Mouse (Mus musculus) bone marrow, adult 2 months (tissue): ENCODE measurements around the gene Cdk14. TPM values are rescaled to one million over a fixed set of nuclear protein-coding genes. Genes with fewer than 3 reads are reported as not detected.
"Not testable (repeated sequence)": the region's sequence is repeated elsewhere in the genome, so short reads cannot be mapped to it uniquely, and the experiment has no call there.

Experiments
- H3K27ac ChIP-seq: fragments of 200-500 bp; 2 replicates; pipeline ENCODE4 v1.5.1; 2012; ENCODE audit warnings: low read depth, mild to moderate bottlenecking, control low read depth, inconsistent platforms, low read length; ENCODE audit not compliant: control insufficient read depth, poor library complexity, insufficient read depth
- H3K4me1 ChIP-seq: fragments of 200-500 bp; 2 replicates; pipeline ENCODE4 v1.6.1; 2011; ENCODE audit warnings: low read length; ENCODE audit not compliant: control insufficient read depth, insufficient read depth
- H3K4me3 ChIP-seq: fragments of 200-500 bp; replicated peaks from 2 replicates; pipeline ENCODE3; 2011; ENCODE audit warnings: mild to moderate bottlenecking, low read depth, low read length, control low read depth; ENCODE audit not compliant: control insufficient read depth
- CTCF ChIP-seq: fragments of 200-500 bp; IDR thresholded peaks from 2 replicates; pipeline ENCODE4 v1.5.1; 2011; ENCODE audit warnings: low read length, control low read depth; ENCODE audit not compliant: control insufficient read depth, insufficient read depth
- POLR2A ChIP-seq: fragments of 200-500 bp; IDR thresholded peaks from 2 replicates; pipeline ENCODE4 v1.6.1; 2011; ENCODE audit warnings: low read depth, mild to moderate bottlenecking, control low read depth, low read length, borderline replicate concordance; ENCODE audit not compliant: control insufficient read depth
- WGBS: fragments of 180-500 bp; shearing (Covaris S2); methylation state at CpG from one replicate; pipeline ENCODE4 v1.1.7; 2018; 5-methylcytosine and 5-hydroxymethylcytosine counted together
- polyA plus RNA-seq: library from polyadenylated mRNA; stranded (reverse); fragments of >200 nt; gene quantifications from 2 replicates; pipeline ENCODE4 v1.2.4, GENCODE M21; 2011; ENCODE audit warnings: low replicate concordance; ENCODE audit not compliant: missing spikeins, insufficient read depth, insufficient read length

Gene Cdk14
- polyA plus RNA-seq, 1 experiment: 1.0 TPM

- H3K27ac ChIP-seq: no peak overlapping the region
- TF ChIP-seq POLR2A (no peak), CTCF (peak; percentile 66)
- 15% methylated on average over 6 of the region's 6 CpGs for WGBS
Measured at GRCm38 (mm10) chr5:4918376-4918775, 501.7 kb downstream of the Cdk14 start.

DNA sequence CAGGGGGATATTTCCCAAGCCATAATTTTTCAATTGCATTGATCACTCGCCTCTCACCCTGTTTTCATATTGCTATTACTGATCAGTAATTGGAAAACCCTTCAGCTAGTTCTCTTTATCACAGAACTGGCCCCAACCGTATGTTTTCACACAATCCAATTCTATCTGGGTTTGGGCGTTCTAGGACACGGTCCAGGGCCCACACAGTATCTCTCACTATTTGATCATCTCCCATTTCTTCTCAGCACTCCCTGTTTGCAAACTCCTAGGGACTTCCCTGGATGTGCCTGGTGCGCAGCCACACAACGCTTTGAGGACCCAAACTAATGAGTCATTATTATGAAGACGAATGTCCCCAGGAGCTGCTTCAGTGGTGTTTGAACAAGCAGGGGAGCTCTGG lies 502.4 kb downstream of the Cdk14 start:
- WGBS: 77% methylated on average over 7 of the region's 7 CpGs

More at GRCm38 (mm10) chr5:4918376-4918775, 501.7 kb downstream of the Cdk14 start:
- no peaks in the 10 kb centered on the region for H3K4me1 ChIP-seq
- H3K4me3 ChIP-seq: no peak overlapping the region

GRCm38 (mm10) chr5:4917274-4917673 lies 502.8 kb downstream of the Cdk14 start:
- 71% methylated on average over 4 of the region's 4 CpGs for WGBS
- Histone ChIP-seq H3K4me1 (no peaks in the 10 kb centered on the region), H3K27ac (no peak overlapping the region), H3K4me3 (no peak overlapping the region)
- TF ChIP-seq CTCF (no peak), POLR2A (no peak)

More for the DNA sequence above, 502.4 kb downstream of the Cdk14 start:
- Histone ChIP-seq H3K4me3 (no peak overlapping the region), H3K27ac (no peak overlapping the region), H3K4me1 (no peaks in the 10 kb centered on the region)
- TF ChIP-seq POLR2A (no peak), CTCF (no peak)

DNA sequence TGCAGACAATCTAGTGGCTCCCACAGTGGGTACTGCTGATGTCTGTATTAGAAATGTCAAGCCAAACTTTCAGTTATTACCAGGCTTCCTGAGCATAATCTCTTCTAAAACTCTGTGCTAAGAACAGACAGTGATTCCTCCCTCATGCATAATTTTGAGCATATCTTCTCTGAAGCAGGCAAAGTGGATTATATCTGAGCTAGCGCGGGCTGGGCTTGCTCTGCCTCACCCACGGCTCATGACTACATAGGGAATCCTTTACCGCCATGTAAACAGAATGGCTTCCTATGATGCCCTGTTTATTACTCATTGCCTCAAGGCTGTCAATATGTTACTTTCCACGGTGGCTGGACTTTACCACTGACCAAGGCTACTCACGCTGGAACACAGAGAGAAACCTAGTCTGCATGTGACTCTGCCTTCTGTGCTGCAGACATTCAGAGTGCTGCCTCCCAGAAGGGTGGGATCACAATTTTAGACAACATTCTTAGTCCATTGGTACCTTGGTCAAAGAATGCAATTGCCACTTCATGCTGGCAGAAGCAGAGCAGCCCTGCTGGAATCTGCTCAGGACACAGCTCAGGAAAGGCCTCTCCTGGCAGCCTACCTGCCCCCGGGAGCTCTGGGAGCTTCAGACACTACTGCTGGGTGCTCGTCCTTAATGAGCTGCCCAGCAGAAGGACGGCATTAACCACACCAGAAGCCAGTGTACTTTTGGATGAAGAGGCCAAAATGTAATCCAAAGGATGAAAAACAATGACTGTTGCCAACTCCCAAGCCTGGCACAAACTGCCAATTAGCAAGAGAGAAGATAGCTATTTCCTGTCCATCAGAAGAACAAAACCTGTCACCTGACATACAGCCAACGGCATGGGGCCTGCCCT lies 503.5 kb downstream of the Cdk14 start:
- TF ChIP-seq POLR2A (no peak), CTCF (no peak)
- Histone ChIP-seq H3K4me3 (no peak overlapping the region), H3K27ac (no peak overlapping the region), H3K4me1 (no peaks in the 10 kb centered on the region)
- whole genome bisulfite sequencing: 78% methylated on average over 10 of the region's 10 CpGs

GRCm38 (mm10) chr5:4904911-4905310 lies 515.2 kb downstream of the Cdk14 start:
- H3K4me1 ChIP-seq, H3K27ac ChIP-seq, H3K4me3 ChIP-seq: not testable (repeated sequence)
- WGBS: 78% methylated on average over 3 of the region's 3 CpGs

GRCm38 (mm10) chr5:4898241-4898640 lies 521.9 kb downstream of the Cdk14 start:
- WGBS: 83% methylated on average over 2 of the region's 2 CpGs
- H3K27ac ChIP-seq: no peak overlapping the region
- TF ChIP-seq POLR2A (no peak), CTCF (no peak)
- no peak overlapping the region for H3K4me3 ChIP-seq
- no peaks in the 10 kb centered on the region for H3K4me1 ChIP-seq

DNA sequence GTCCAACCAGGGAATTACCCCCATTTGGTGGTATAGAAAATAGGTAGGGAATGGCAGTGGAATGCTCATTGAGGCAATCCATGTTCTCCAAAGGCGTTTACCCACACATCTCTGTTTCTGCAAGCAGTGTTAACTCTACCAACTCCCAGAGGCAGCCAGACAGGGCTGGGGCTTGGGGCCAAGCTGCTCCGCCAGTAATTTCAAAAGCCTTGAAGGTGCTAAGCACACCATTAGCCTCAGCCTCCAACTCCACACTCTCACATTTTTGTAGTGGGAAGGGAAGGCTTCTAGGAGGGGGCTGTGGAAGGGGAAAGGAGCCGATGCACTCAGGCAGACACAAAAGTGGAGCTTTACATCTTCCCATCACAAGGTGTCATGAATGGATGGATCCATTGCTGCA lies 525.1 kb downstream of the Cdk14 start:
- Histone ChIP-seq H3K4me1 (no peaks in the 10 kb centered on the region), H3K4me3 (no peak overlapping the region), H3K27ac (no peak overlapping the region)
- WGBS: 75% methylated on average over 3 of the region's 3 CpGs
- no peak for TF ChIP-seq CTCF
- no peak for TF ChIP-seq POLR2A

DNA sequence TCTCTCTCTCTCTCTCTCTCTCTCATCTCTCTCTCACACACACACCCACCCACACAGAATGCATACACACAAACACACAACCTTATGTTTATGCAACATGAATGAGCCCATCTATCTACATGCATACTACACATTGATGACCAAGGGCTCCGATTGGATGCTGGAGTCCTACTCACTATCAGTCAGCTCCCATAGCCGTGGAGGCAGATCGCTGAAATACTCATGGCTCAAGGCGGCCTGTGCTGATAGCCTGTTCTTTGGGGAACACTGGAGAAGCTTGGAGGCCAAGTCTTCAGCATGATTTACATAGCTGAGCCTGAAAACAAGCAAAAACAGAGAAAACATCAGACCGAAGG lies 526.3 kb downstream of the Cdk14 start:
- TF ChIP-seq POLR2A (no peak), CTCF (no peak)
- 77% methylated on average over 5 of the region's 5 CpGs for WGBS
- Histone ChIP-seq H3K4me1 (no peaks in the 10 kb centered on the region), H3K4me3 (no peak overlapping the region), H3K27ac (no peak overlapping the region)
